Mouse (Mus musculus): Measurements from ENCODE around the gene Sertad2.

DNA sequence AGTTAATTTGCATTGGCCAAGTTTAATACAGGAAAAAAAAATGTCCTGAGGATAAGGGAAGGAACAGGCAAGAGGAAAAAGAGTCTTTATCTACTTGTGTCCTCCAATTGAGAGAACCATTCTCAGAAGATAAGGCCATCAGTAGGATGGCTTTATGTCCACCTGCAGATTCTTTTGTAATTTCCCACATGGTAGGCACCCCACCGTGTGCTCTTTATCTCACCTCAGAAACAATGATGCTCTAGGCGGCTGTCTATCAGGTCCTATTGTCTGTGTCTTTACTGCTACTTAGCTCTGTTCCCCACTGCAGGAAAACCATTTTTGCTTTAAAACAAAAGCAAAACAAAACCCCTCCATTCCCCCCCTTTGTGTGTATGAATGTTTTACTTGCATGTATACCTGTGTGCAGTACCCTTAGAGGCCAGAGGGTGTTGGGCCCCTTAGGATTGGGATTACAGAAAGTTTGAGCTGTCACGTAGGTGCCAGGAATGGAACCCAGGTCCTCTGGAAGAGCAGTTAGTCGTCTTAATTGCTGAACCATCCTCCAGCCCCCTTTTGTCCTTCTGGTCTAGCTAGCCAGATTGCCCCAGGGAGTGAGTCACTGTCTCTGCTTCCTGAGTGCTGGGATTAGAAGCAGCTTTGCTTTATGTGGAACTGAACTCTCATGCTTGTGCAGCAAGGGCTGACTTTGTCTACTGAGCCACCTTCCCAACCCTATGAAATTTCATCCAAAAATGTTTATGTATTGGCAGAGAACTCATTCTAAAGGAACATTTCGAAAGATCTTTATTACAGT is 41.7 kb upstream of the Sertad2 start:
- no peak for TF ChIP-seq CTCF (IDR thresholded peaks at IDR 0.05; ENCODE audit: low read depth)
- no peak for TF ChIP-seq EP300 (optimal IDR thresholded peaks at IDR 0.05)
